Mouse (Mus musculus) ES-Bruce4 (cell line): ENCODE results near the gene 1700024G13Rik.

Experiments used
- CTCF ChIP-seq: IDR thresholded peaks from one replicate; pipeline ENCODE4 v1.8.1; 2011; ENCODE audit warnings: low read depth, low read length
- EP300 ChIP-seq: IDR thresholded peaks from 2 replicates; pipeline ENCODE4 v1.6.1; 2011; ENCODE audit warnings: low read depth, low read length; ENCODE audit not compliant: insufficient read depth
- POLR2A ChIP-seq: IDR thresholded peaks from one replicate; pipeline ENCODE4 v1.8.1; 2011; ENCODE audit warnings: low read length; ENCODE audit not compliant: insufficient read depth

GRCm38 (mm10) chr14:32381619-32382018 lies 6.6 kb downstream of the 1700024G13Rik start:
- TF ChIP-seq CTCF (no peak), POLR2A (no peak), EP300 (no peak)
